Mouse (Mus musculus) stomach, embryonic 15.5 days (tissue): Measurements from ENCODE around the gene Rph3a. TPM values are rescaled to one million over a fixed set of nuclear protein-coding genes. Genes with fewer than 3 reads are reported as not detected.

Experiments used
- polyA plus RNA-seq: library from polyadenylated mRNA; unstranded; fragments of >200 nt; fragmentation: Nextera tagmentation; extraction: Ambion mirVana; gene quantifications from 2 replicates; pipeline ENCODE4 v1.2.1, GENCODE M21; 2015

The Rph3a gene
- polyA plus RNA-seq, 1 experiment from 2014 or later = 0.24 TPM

Other genes with a start within 250 kb of the Rph3a start
- gene Oas3, start 232.4 kb downstream of the Rph3a start, polyA plus RNA-seq = 0.32 and 0.40 TPM in 2 replicates
- not detected in 2 replicates for gene Oas1e, start 214.6 kb downstream of the Rph3a start, polyA plus RNA-seq
- 0.54 and 0.71 TPM in 2 replicates for gene Oas1c, start 197.6 kb downstream of the Rph3a start, polyA plus RNA-seq
- not detected in 2 replicates for gene Oas1f, start 162.7 kb downstream of the Rph3a start, polyA plus RNA-seq
- gene Oas1h, start 148.7 kb downstream of the Rph3a start, polyA plus RNA-seq = not detected in 2 replicates
- gene Oas1g, start 122.5 kb downstream of the Rph3a start, polyA plus RNA-seq = 1.1 and 1.8 TPM in 2 replicates
- 4.1 and 4.6 TPM in 2 replicates for gene Oas1a, start 102.6 kb downstream of the Rph3a start, polyA plus RNA-seq
- gene Oas1d, start 95.6 kb downstream of the Rph3a start, polyA plus RNA-seq = not detected in 2 replicates
- gene Ptpn11, start 181.3 kb upstream of the Rph3a start, polyA plus RNA-seq = 17.8 and 19.6 TPM in 2 replicates
- gene Rpl6, start 194.4 kb upstream of the Rph3a start, polyA plus RNA-seq = 603 and 609 TPM in 2 replicates
- gene Hectd4, start 210.1 kb upstream of the Rph3a start, polyA plus RNA-seq = 4.8 and 5.6 TPM in 2 replicates